Mouse (Mus musculus) right cerebral cortex, postnatal 10 days (tissue): Measurements from ENCODE around the gene Kcnj6.
"Not testable (repeated sequence)": the region's sequence is repeated elsewhere in the genome, so short reads cannot be mapped to it uniquely, and the experiment has no call there.

Source experiments
- DNase-seq, 2 experiments: peaks; one replicate each; pipeline ENCODE4 v3.0.0; 2021; ENCODE audit warnings: low spot score in 2 of 2

Kcnj6 gene

DNA sequence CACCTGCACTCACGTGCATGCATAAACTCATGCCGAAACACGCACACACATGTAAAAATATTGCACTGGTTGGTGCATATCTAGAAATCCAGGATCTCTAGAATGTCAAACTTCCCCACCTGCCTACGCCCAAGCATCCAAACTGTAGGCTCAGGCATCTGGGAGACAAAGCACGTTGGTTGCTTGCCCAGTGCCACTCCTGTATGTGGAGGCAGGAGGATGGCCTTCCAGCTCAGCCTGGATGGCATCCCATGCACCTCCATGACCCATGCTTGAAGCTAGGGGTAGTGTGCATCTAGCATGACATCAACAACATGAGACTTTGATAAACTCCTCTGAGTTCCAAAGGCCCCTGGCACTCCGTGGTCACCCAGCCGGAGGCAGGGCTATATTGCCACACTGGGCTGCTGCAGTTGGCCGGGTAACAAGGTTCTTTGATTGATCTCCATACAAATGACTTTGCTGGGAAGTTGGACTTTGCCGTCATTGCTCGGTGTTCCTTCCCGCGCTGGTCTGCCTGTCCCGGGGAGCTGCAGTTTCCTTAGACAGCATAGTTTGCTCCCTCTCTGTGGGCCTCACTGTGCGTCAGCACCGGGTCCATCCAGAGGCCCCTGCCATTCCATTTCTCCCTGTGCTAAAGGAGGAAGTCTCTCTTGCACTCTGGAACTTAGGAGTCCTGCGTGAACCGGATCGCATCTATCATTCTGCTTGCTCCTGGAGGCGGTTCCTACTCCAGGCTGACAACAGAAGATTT, 144.9 kb downstream of the Kcnj6 start:
- DNase-seq, result no peak

DNA sequence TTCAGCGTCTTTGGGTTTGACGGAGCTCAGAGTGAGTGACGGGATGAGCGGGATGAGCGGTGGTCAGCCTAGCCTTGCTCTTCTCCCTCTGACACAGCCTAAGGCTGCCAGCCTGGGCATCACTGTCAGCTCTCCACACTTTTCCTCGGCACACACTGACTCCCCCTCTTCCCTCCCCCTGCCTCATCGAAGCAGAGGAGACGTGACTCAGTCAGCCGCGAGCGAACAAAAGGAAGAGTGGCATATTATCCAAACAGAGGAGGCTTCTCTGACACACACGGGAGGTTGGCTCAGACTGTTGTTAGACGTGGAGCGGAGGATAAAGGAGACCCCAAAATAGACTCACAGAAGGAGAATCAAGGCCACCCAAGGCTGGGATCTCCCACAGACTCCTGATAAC, 147.1 kb downstream of the Kcnj6 start:
- DNase-seq, result peak in 1 of 2 experiments; percentile 38

DNA sequence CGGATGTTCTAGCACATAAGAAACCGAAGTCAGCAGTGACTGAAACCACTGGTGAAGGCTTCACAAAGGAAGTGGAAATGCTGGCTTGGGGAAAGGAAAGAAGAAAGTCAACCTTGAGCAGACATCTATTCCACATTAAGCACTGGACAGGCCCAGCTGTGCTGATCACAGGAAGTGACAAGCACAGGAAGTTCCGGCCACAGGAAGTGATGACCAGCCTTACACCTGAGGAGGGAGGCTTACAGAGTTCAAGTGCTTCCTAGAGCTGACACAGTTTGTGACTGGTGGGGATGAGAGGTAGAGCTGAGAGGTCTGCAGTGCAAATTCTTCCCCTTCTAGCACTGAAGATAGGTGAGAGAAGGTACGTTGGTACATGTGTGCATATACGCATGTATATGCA, 151.5 kb downstream of the Kcnj6 start:
- DNase-seq, result no peak

DNA sequence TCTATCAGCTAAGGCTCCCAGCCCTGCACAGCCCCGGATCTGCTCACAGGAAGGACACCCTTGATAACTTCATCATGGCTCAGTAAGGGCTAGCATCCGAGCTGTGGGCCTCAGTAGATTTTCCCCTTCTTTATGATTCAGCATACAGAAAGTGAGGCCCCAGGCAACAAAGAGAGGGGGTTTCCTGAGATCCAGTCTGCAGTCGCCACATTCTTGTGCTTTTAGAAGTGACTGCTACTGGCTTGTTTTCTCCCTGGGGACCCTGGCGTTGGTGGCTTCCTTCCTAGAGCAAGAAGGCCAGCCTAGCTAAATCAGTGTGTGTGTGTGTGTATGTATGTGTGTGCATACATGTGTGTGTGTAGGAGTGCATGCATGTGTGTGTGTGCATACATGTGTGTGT, 152.7 kb downstream of the Kcnj6 start:
- DNase-seq, result no peak

DNA sequence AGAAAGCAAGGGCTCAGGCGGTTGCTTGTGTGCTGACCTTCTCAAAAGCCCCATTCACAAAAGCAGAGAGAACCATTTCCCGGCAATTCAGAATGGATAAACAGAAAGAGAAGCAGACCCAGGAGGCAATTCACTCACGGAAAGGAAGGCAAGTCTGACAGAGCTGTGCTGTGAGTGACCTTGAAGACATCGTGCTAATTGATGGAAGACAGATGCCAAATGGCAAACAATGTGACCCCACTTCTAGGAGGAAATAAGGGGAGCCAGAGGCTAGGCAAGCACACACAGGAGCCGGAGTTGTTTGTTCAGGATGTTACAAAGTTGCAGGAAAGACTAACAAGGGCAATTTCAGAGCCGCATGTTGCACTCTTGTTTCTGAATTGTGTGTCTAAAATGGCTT, 158.1 kb downstream of the Kcnj6 start:
- DNase-seq, result no peak

DNA sequence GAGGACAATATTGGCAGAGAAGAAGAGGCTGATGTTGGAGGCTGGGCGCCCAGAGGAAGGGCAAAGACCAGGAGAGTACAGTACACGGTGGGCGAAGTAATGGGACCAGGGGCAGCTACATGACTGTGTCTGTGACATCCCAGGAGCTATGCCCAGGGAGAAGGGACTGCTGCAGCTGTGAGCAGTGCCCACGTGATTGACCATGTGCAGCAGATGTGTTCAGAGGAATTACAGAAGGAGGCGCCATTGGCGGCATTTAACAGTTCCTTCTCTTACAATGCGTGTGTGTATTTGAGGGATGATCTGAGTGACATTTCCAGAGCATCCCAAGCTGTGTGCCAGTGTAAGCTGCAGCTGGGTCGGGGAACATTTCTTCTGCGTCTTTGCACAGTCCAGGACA, 159.6 kb downstream of the Kcnj6 start:
- no peak for DNase-seq

DNA sequence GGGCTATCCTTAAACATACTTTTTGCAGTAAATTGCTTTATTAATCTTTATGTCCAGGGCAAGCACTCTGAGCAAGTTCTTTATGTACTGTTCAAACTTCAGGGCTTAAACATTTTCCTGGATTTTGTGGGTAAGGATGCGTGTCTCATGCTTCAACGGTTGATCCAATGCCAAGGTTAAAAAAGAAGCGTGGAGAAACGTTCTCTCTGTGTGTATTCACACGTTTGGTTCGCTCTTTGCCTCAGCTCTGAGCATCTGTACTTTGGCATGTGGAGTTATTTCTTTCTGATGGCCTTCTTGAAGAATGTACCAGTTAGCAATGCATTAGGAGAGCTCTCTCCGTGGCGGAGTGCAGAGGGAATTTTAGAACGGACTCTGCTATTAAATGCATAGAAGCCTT, 163.0 kb downstream of the Kcnj6 start:
- DNase-seq, result no peak

DNA sequence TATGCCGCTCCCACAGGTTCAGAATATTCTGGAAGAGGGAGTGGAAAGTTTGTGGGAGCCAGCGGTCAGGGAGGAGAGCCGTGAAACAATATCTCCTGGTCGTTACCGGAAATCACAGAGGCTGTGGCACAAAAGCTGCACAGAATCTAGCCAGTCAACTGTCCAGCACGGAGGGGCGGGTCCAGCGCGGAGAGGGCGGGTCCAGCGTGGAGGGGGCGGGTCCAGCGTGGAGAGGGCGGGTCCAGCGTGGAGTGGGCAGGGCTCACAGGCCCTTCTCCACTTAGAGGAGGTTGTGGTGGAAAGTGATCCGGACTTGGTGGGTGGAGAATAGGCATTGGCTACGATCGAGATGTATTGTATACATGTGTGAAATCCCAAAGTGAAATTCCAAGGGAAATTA, 169.3 kb downstream of the Kcnj6 start:
- DNase-seq, result no peak

DNA sequence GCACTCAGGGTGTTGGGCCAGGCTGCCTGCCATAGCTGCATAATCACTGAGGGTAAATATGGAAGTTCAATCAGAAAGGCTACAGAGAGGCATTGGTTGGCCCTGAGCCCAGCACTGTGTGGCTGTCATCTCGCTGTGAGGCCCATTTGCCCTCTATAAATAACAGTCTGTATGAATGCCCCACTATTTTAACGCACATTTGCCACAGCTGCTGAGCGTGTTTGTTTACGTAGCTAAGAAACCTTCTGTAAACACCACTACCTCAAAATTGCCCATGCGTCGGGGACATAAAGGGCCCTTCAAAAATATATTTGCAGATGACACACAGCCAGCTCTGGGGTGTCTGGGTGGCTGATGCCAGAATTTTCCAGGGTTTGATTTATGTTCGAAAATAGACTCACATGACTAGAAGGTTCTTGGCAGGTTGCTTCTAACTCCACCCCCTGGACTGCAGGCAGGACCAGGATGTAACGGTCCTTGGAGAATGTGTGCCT, 170.4 kb downstream of the Kcnj6 start:
- DNase-seq, result peak; percentile 64 to 73

DNA sequence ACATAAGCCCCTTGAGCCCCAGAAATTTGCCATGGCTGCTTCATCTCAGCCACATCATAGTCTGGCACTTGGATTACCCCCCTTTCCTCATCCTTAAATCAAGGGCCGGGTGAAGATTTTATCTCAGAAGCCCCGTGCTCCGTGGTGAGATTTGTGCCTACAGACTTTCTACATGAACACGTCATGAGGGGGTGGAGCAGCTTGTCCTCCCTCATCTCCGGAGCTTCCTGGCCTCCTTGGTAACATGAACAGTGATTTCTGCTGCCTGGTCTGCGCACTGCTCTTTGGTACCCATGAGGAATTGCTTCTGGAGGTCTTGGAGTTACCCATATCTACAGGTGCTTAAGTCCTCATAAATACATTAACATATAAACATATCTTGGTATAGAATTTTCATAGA, 172.2 kb downstream of the Kcnj6 start:
- DNase-seq, result no peak

DNA sequence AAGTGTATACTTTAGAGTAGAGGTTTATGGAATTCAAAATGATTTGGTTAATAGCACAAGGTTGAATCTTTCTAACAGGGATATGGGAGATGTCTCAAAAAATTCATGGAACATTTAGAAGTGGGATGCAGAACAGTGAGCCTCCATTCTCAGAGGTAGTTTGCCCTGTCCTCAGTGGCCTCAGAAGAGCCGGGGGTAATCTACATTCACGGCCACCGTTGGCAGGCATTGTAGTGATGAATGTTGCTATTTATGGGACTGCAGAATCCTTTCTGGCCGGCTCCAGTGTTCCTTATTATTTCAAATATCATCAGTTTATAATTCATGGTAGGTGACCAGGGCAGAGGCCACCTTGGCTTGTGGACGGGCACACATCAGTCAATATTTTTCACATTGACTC, 174.9 kb downstream of the Kcnj6 start:
- DNase-seq, result no peak

DNA sequence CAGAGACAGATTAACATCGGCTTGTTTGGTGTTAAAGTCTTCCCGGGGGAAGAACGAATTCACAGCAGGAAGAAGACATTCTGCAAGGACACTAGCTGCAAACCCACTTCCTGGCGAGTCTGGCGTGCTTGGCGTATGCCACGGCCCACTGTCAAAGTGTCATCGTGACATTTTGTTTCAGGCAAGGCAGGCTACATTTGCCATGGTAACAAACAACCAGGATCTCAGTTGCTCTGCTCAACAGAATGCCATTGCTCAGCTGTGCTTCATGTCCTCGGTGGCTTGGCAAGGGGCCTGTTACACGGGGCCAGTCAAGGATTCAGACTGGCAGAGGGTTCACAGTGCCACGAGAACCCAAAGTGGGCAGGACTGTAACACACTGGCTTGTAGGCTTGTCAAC, 175.9 kb downstream of the Kcnj6 start:
- peak; percentile 29 to 41 for DNase-seq

DNA sequence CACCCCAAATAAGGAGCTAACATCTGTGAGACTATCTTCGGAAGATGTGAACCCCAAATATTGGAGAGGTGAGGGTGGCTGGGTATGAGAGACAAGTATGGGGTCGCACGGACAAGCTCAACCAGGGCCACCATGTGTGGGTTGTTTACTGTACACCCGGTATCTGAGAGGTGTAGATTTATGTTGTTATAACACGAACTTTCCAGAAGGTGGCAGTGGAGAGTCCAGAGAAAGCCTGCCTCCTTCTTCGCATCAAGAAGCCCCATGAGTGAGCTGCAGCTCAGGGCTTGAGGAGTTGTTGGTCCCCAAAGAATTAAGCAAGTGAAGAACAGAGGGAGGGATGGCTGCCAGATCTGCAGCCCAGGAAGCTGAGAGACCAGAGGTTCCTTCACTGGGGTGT, 181.1 kb downstream of the Kcnj6 start:
- DNase-seq, result peak; percentile 55 to 58

DNA sequence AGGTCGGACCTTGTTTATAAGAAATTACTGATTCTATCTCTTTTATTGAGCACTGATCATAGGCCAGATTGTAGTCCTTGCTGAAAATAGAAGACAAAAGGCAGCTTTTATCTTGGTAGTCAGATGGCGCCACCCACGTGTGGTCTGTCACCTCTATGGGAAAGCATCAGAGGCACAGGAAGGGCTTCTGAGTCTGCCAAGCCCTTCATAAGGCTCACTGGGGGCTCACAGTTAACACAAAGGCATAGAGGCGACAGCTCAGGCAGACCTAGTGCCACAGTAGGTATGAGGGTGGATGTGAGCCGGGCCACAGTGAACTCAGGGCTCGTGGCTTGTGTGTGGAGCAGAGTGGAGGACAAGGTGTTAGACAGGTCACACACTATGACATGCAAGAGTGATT, 181.6 kb downstream of the Kcnj6 start:
- DNase-seq, result no peak

DNA sequence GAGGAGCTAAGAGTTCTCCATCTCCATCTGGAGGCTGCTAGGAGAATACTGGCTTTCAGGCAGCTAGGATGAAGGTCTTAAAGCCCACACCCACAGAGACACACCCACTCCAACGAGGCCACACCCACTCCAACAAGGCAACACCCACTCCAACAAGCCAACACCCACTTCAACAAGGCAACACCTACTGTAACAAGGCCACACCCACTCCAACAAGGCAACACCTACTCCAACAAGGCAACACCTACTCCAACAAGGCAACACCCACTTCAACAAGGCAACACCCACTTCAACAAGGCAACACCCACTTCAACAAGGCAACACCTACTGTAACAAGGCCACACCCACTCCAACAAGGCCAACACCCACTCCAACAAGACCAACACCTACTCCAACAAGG, 188.2 kb downstream of the Kcnj6 start:
- DNase-seq, result not testable (repeated sequence)

DNA sequence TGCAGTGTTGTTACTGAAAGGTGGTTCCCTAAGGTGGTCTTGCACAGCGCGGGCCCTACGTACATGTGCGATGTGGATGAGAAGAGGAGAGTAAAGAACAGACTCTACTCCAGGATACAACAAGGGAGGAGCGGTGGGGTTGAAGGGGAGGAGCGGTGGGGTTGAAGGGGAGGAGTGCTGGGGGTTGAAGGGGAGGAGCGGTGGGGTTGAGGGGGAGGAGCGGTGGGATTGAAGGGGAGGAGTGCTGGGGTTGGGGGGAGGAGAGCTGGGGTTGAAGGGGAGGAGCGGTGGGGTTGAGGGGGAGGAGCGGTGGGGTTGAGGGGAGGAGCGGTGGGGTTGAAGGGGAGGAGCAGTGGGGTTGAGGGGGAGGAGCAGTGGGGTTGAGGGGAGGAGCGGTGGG, 199.3 kb downstream of the Kcnj6 start:
- no peak for DNase-seq

DNA sequence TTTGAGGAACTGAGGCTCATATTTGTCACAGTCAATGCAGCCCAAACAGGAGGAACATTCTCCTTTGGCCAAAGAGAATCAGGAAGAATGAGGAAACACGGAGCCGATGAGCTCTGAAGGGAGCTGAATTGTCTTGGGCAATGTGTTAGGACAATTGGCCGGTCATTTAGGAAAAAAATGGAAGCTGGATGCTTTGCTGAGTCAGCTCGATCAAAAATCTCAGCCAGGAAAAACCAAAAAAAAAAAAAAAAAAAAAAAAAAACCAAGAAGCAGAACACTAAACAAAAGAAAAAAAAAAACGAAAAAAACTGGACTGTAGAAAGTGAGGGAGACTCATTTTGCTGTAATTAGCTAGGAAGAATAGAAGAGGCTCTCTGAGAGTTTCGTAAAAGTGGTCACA, 200.1 kb downstream of the Kcnj6 start:
- DNase-seq, result no peak

DNA sequence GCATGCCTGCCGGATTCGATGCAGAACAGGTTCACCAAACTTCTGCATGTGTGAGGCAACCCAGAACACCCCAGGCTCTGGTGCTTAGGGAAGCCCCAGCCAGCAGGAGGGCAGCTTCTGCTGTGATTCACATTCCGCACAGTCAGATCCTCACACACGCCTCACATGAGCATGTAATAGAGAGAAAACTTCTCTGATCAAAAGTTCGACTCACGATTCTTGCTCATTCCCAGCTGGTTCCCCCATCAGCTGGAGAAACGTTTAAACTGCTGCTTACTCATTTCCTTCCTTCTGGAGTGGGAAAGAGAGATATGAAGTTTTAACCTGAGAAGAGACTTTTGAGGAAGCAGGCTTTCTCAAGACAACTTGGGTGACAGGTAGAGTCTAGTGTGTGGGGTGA, 204.5 kb downstream of the Kcnj6 start:
- DNase-seq, result no peak

DNA sequence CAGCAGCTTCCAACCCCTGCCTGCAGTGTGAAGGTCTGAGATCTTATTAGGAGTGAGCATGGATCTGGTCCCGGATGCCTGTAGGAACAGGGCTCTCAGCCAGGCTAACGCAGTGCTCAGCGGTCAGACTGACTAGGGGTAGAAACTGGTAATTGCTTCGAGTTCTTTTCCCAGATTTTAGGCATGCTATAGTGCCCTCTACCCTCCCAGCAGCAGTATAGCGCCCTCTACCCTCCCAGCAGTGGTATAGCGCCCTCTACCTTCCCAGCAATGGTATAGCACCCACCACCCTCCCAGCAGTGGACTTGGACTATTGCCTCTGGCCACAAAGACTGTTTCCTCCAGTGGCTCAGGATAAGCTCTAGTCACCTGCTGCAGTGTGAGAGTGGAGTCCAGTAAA, 207.5 kb downstream of the Kcnj6 start:
- no peak for DNase-seq

DNA sequence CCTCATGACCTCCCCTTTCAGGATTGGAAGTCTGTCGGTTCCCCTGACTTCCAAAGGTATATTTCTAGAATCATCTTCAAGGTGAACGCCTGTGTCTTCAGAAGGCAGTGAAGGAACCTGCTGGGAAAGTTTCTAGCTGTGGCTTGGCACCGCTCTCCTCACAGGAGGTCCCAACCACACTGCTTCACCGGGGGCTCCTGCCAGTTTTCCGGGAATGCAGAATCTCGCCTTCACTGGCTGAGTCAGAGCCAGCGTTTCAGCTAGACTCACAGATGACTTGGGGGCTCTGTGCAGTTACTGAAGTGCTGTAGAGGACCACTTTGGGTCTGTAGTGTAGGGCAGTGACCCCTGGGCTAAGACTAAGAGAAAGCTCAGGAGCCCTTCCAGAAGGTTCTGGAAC, 208.8 kb downstream of the Kcnj6 start:
- DNase-seq, result no peak

DNA sequence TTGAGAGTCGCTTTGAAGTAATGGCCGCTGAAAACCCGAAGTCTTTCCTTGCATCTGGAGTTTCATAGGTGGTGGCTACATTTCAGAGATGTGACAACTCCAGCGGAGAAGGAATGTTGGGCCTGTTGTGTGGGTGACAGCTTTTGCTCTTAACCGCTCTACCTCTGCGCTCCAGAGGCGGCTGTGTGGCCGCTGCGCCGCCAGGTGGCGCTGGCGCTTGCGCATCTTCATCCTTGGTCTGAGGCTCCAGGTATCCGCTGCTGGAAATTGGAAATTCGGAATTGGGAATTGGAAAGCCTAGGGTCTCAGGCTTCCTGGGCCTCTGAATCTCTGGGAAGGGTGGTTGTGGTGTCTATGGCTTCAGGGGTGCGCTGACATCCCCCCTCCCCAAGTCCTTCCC, 209.3 kb downstream of the Kcnj6 start:
- DNase-seq, result peak; percentile 83 to 86

DNA sequence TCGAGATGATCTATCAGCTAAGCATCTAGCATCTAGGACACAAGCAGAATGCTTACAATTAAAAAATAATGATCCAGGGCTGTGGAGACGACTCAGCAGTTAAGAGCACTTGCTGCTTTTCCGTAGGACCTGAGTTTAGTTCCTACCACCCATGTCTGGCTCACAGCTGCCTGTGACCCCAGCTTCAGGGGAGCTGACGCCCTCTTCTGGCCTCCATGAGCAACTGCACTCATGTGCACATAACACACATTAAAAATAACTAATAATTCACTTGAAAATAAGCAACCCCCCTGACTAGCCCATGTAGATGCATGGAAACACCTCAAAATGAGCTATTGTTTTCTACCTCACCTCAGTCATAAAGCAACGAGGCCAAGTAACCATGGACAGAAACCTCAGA, 211.6 kb downstream of the Kcnj6 start:
- no peak for DNase-seq

DNA sequence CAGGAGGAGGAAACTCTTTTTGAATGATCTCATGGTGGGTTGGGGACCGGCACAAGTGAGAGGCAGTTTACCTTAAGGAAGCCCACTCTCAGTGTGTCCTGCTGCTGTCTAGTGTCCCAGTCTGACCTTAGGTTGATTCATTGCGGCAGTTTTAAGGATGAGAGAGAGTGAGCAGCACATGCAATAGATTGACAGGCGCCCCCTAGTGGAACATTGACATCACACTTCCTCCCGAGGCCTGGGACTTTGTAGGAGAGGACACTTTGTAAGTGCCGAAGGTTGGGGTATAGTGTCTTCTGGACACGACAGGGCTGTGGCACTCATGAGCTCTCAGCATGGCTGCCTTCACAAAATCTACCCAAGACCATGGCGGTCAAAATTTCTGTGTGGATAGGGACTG, 213.8 kb downstream of the Kcnj6 start:
- no peak for DNase-seq
